ENCODE assay signal across 9 mouse cellular contexts in genomic region chr7:135715166-135715565, GRCm38 (mm10). TPM values are rescaled to one million over a fixed set of nuclear protein-coding genes. Genes with fewer than 3 reads are reported as not detected.
DNase-seq lines count a peak whose midpoint lies in the region; ATAC-seq and TF ChIP-seq lines count a peak whose summit lies in the region.
"Had no signal": no experiment of that assay in that cellular context is flagged by ENCODE, and none has a peak within 500 bp of the region (broad histone marks: within the 10 kb centered on the region; RNA-seq: fewer than 3 reads in every experiment).

No protein-coding gene starts in this region.

- H3K27ac ChIP-seq in forebrain, embryonic 13.5 days: no peak overlapping the region
- H3K27ac ChIP-seq in liver, embryonic 16.5 days (ENCODE audit: low read length): peak overlapping the region; percentile 94
- H3K27ac ChIP-seq in left cerebral cortex, adult 2 months: no peak overlapping the region

- H3K4me1 ChIP-seq in forebrain, embryonic 13.5 days: peaks cover 35% of the 10 kb centered on the region
- H3K4me1 ChIP-seq in liver, embryonic 16.5 days (ENCODE audit: control insufficient read depth, low read depth, low read length): peaks cover 29% of the 10 kb centered on the region

- DNase-seq in CD4-positive, CD25-positive, alpha-beta regulatory T cell, adult 2 months (ENCODE audit: low read depth, low spot score): peak; percentile 19
- DNase-seq in A20 (ENCODE audit: low read depth, low spot score): peak; percentile 46
- DNase-seq in left cerebral cortex, adult 2 months (ENCODE audit: extremely low spot score in 1 of 2, low spot score in 2 of 2): no peak
- DNase-seq in spleen, adult 18-20 months: no peak
- DNase-seq: cerebellum, postnatal 25 days had no signal

- no peaks in the 10 kb centered on the region for H3K27me3 ChIP-seq in forebrain, embryonic 13.5 days
- H3K27me3 ChIP-seq in liver, embryonic 16.5 days (ENCODE audit: control insufficient read depth, insufficient read depth, low read depth, low read length): no peaks in the 10 kb centered on the region

- peak overlapping the region; percentile 89 for H3K9ac ChIP-seq in forebrain, embryonic 13.5 days
- H3K9ac ChIP-seq in liver, embryonic 16.5 days (ENCODE audit: low read depth, low read length): peak overlapping the region; percentile 100

- H3K36me3 ChIP-seq in forebrain, embryonic 13.5 days (ENCODE audit: poor library complexity, severe bottlenecking): no peaks in the 10 kb centered on the region
- H3K36me3 ChIP-seq in liver, embryonic 16.5 days (ENCODE audit: control insufficient read depth, insufficient read depth): peaks cover 21% of the 10 kb centered on the region

- intact Hi-C loops in left cerebral cortex, adult 2 months (cut with DNase I): no loop called here

- 2% methylated on average over 7 of the region's 7 CpGs for WGBS in forebrain, embryonic 13.5 days
- WGBS in liver, embryonic 16.5 days (ENCODE audit: insufficient replicate concordance): under 1% methylated on average over 7 of the region's 7 CpGs

- peak overlapping the region; percentile 72 for H3K4me2 ChIP-seq in forebrain, embryonic 13.5 days
- H3K4me2 ChIP-seq in liver, embryonic 16.5 days (ENCODE audit: low read depth, low read length): peak overlapping the region; percentile 57

- ATAC-seq in CD4-positive, CD25-positive, alpha-beta regulatory T cell, adult 4 months: no peak
- ATAC-seq in forebrain, embryonic 13.5 days: no peak
- no peak for ATAC-seq in liver, embryonic 16.5 days (ENCODE audit: low read depth)
- ATAC-seq in granulocyte monocyte progenitor cell, adult 5-6 weeks (replicated peaks; ENCODE audit: poor library complexity, severe bottlenecking): no peak

- TF ChIP-seq CTCF in left cerebral cortex, adult 2 months (IDR thresholded peaks at IDR 0.05): no peak

- H3K4me3 ChIP-seq in forebrain, embryonic 13.5 days: peak overlapping the region; percentile 78
- H3K4me3 ChIP-seq in liver, embryonic 16.5 days (ENCODE audit: low read depth, low read length): peak overlapping the region; percentile 98
- H3K4me3 ChIP-seq in left cerebral cortex, adult 2 months: no peak overlapping the region

- H3K9me3 ChIP-seq in forebrain, embryonic 13.5 days (replicated peaks): no peaks in the 10 kb centered on the region
- H3K9me3 ChIP-seq in liver, embryonic 16.5 days (replicated peaks; ENCODE audit: control insufficient read depth, low read length): no peaks in the 10 kb centered on the region

RNA-seq across cellular contexts. Expression of gene Mki67, which starts 1.0 kb away (rescaled TPM):
- polyA plus RNA-seq in CD4-positive, CD25-positive, alpha-beta regulatory T cell, adult 4 months (2017; shearing (Covaris generic)): 10 to 100 TPM in 1 of 2 experiments, 1 to 10 TPM in 1; 7.5 to 10.7 TPM
- 40.4 and 40.9 TPM in 2 replicates for polyA plus RNA-seq in forebrain, embryonic 13.5 days (2015; fragmentation: Nextera tagmentation; extraction: Ambion mirVana)
- polyA plus RNA-seq in liver, embryonic 16.5 days (2015; fragmentation: Nextera tagmentation; extraction: Ambion mirVana): 81.1 and 89.2 TPM in 2 replicates
- 154 and 199 TPM in 2 replicates for total RNA-seq in granulocyte monocyte progenitor cell, adult 5-6 weeks (2014; fragmentation: Nextera tagmentation)
- total RNA-seq in granulocyte monocyte progenitor cell, adult 5-6 weeks (2017): 269 and 306 TPM in 2 replicates
- total RNA-seq in left cerebral cortex, adult 2 months (2021): under 1 TPM; 0.35 to 0.41 TPM

Comparison
In these comparisons a context has a peak if more than half of its experiments do, and no peak if none do; other contexts are left out.
1. DNase-seq: peak in CD4-positive, CD25-positive, alpha-beta regulatory T cell, adult 2 months (single experiment) and A20 (single experiment); none in left cerebral cortex, adult 2 months (0 of 2) and spleen, adult 18-20 months (0 of 2).